Mouse (Mus musculus) limb, embryonic 15.5 days (tissue): ENCODE data around the gene E130218I03Rik. TPM values are rescaled to one million over a fixed set of nuclear protein-coding genes. Genes with fewer than 3 reads are reported as not detected.

ENCODE experiments used
- ATAC-seq: fragments of 200-750 bp; cut with Nextera tagmentation; 2 replicates; pipeline ENCODE4 v1.8.0; 2017; ENCODE audit warnings: low read depth, moderate TSS enrichment; ENCODE audit not compliant: insufficient number of reproducible peaks, low FRiP score, low TSS enrichment
- H3K27ac ChIP-seq: fragments of 300-500 bp; sonication (generic); 2 replicates; pipeline ENCODE4 v1.5.1; 2015; ENCODE audit warnings: moderate library complexity, mild to moderate bottlenecking, inconsistent platforms
- H3K27me3 ChIP-seq: fragments of 300-500 bp; sonication (generic); 2 replicates; pipeline ENCODE4 v1.6.1; 2015; ENCODE audit warnings: inconsistent platforms
- H3K36me3 ChIP-seq: fragments of 300-500 bp; sonication (generic); 2 replicates; pipeline ENCODE4 v1.6.1; 2015; ENCODE audit warnings: inconsistent platforms
- H3K4me1 ChIP-seq: fragments of 300-500 bp; sonication (generic); 2 replicates; pipeline ENCODE4 v1.6.1; 2015; ENCODE audit warnings: inconsistent platforms
- H3K4me2 ChIP-seq: fragments of 300-500 bp; sonication (generic); 2 replicates; pipeline ENCODE4 v1.6.1; 2015; ENCODE audit warnings: mild to moderate bottlenecking, inconsistent platforms
- H3K4me3 ChIP-seq: fragments of 300-500 bp; sonication (generic); 2 replicates; pipeline ENCODE4 v1.5.1; 2015; ENCODE audit warnings: mild to moderate bottlenecking, inconsistent platforms
- H3K9ac ChIP-seq: fragments of 300-500 bp; sonication (generic); 2 replicates; pipeline ENCODE4 v1.6.1; 2015; ENCODE audit warnings: inconsistent platforms
- H3K9me3 ChIP-seq: fragments of 300-500 bp; sonication (generic); 2 replicates; pipeline ENCODE4 v1.6.1; 2016; ENCODE audit warnings: inconsistent platforms
- WGBS: fragments of 180-500 bp; shearing (Covaris S2); methylation state at CpG from one replicate; pipeline ENCODE4 v1.1.7; 2015; 5-methylcytosine and 5-hydroxymethylcytosine counted together
- polyA plus RNA-seq: library from polyadenylated mRNA; unstranded; fragments of >200 nt; fragmentation: Nextera tagmentation; extraction: Ambion mirVana; gene quantifications from 2 replicates; pipeline ENCODE4 v1.2.1, GENCODE M21; 2015

Gene E130218I03Rik
- polyA plus RNA-seq, 1 experiment from 2014 or later = 0.22 TPM

DNA sequence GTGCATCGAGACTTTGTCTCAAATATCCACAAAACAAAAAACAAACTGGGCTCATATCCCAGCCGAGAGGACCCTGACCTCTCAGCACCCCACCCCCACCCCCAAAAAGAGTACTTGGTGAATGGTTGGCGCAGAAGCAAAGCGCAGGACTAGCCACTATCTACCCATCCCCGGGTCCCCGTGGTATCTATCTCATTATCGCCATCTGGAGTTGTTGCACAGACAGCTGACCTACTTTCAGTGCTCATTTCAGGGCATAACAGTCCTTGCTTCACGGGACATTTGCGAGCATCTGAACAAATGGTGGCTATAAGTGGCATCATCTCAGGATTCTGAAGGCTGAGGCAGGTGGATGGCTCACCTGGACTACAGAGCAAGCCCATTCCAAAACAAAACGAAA is 4.8 kb upstream of the E130218I03Rik start:
- peak overlapping the region; percentile 50 for H3K4me2 ChIP-seq
- no peak for ATAC-seq
- no peaks in the 10 kb centered on the region for H3K36me3 ChIP-seq
- peaks cover 17% of the 10 kb centered on the region for H3K4me1 ChIP-seq
- H3K4me3 ChIP-seq = peak overlapping the region; percentile 35
- peaks cover 17% of the 10 kb centered on the region for H3K27me3 ChIP-seq
- no peak overlapping the region for H3K9ac ChIP-seq
- H3K27ac ChIP-seq = no peak overlapping the region
- no peaks in the 10 kb centered on the region for H3K9me3 ChIP-seq
- WGBS = 13% methylated on average over 10 of the region's 10 CpGs

GRCm38 (mm10) chr4:134245148-134245843 is 1.8 kb downstream of the E130218I03Rik start, which contains the start of gene Zfp593:
Gene Zfp593 (minus strand): TSS chr4:134245592.
- H3K4me1 ChIP-seq = peaks cover 30% of the 10 kb centered on the region
- peak within 1 kb of the TSS; percentile 89 for H3K4me2 ChIP-seq
- peaks cover 41% of the 10 kb centered on the region for H3K27me3 ChIP-seq
- no peak within 1 kb of the TSS for H3K27ac ChIP-seq
- WGBS = under 1% methylated on average over 60 of the region's 60 CpGs
- H3K9ac ChIP-seq = peak within 1 kb of the TSS; percentile 71
- H3K9me3 ChIP-seq = no peaks in the 10 kb centered on the region
- H3K4me3 ChIP-seq = peak within 1 kb of the TSS; percentile 88
- H3K36me3 ChIP-seq = no peaks in the 10 kb centered on the region
- peak; percentile 65 for ATAC-seq

DNA sequence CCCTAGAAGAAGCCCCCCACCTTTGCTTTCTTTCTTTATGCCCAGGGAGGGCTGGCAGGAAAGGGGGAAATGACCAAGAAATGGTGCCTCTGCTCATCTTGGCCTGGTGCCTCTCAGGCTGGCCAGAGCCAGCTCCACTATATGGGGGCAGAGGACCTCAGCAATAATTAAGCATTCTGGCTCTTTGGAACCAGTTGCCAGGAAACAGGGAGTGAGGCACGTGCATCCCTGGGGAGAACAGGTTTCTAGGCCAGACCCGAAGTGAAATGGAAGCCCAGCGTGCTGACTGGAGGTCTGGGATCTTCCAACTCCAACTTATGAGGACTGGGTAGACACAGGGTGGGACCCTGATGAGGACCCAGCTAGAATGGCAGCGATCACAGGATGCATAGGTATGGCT is 2.8 kb downstream of the E130218I03Rik start:
- 49% methylated on average over 4 of the region's 4 CpGs for WGBS
- ATAC-seq = no peak
- Histone ChIP-seq H3K27ac (no peak overlapping the region), H3K4me3 (no peak overlapping the region), H3K27me3 (peaks cover 51% of the 10 kb centered on the region), H3K36me3 (no peaks in the 10 kb centered on the region), H3K4me2 (no peak overlapping the region), H3K9me3 (no peaks in the 10 kb centered on the region), H3K9ac (no peak overlapping the region), H3K4me1 (peaks cover 40% of the 10 kb centered on the region)

GRCm38 (mm10) chr4:134246719-134247258 is 3.3 kb downstream of the E130218I03Rik start, which contains the start of gene Gm30191:
Gene Gm30191 (plus strand): TSS chr4:134246935.
- Histone ChIP-seq H3K9me3 (no peaks in the 10 kb centered on the region), H3K36me3 (no peaks in the 10 kb centered on the region), H3K4me3 (peak within 1 kb of the TSS; percentile 88), H3K4me2 (peak within 1 kb of the TSS; percentile 89), H3K27me3 (peaks cover 56% of the 10 kb centered on the region), H3K9ac (0 out of 2 replicates have a peak within 1 kb of the TSS, but pooled peaks have one; percentile 71), H3K27ac (no peak within 1 kb of the TSS), H3K4me1 (peaks cover 45% of the 10 kb centered on the region)
- no peak for ATAC-seq
- WGBS = 68% methylated on average over 7 of the region's 7 CpGs

DNA sequence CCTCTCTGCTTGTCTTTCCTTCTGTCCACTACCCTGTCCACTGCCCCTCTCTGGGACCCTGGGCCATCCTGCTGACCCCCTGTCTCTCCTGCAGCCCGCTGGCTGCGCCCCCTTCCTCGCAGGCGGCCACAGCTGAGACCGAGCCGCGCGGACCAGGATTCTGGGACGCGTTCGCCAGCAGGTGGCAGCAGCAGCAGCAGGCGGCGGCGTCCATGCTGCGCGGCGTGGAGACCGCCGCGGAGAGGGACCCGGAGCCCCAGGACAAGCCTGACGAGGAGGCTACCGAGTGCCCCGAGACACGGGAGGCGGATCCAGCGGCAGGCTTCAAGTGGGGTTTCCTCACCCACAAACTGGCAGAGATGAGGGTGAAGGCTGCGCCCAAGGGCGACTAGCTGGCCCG is 6.2 kb downstream of the E130218I03Rik start:
- 1% methylated on average over 30 of the region's 30 CpGs for WGBS
- ATAC-seq = no peak
- no peaks in the 10 kb centered on the region for H3K36me3 ChIP-seq
- H3K9ac ChIP-seq = peak overlapping the region; percentile 15; the same call in 1 of the 2 replicates
- H3K27ac ChIP-seq = no peak overlapping the region
- H3K27me3 ChIP-seq = peaks cover 85% of the 10 kb centered on the region
- H3K4me2 ChIP-seq = peak overlapping the region; percentile 96
- peak overlapping the region; percentile 52 for H3K4me3 ChIP-seq
- H3K9me3 ChIP-seq = no peaks in the 10 kb centered on the region
- H3K4me1 ChIP-seq = peaks cover 60% of the 10 kb centered on the region

- Histone ChIP-seq H3K4me1 (peaks cover 56% of the 10 kb centered on the region), H3K27me3 (peaks cover 91% of the 10 kb centered on the region), H3K4me2 (peak overlapping the region; percentile 96), H3K9ac (peak overlapping the region; percentile 15; the same call in 1 of the 2 replicates), H3K27ac (no peak overlapping the region), H3K4me3 (peak overlapping the region; percentile 52), H3K36me3 (no peaks in the 10 kb centered on the region), H3K9me3 (no peaks in the 10 kb centered on the region)
- WGBS = 8% methylated on average over 27 of the region's 27 CpGs
- no peak for ATAC-seq
Observed at GRCm38 (mm10) chr4:134250116-134250929, 6.9 kb downstream of the E130218I03Rik start.

GRCm38 (mm10) chr4:134250930-134251240 is 7.4 kb downstream of the E130218I03Rik start:
- H3K4me2 ChIP-seq = peak overlapping the region; percentile 96
- peaks cover 55% of the 10 kb centered on the region for H3K4me1 ChIP-seq
- H3K27ac ChIP-seq = no peak overlapping the region
- H3K36me3 ChIP-seq = no peaks in the 10 kb centered on the region
- H3K9ac ChIP-seq = 0 out of 2 replicates have a peak overlapping the region, but pooled peaks have one; percentile 37
- no peak for ATAC-seq
- H3K27me3 ChIP-seq = peaks cover 95% of the 10 kb centered on the region
- 13% methylated on average over 10 of the region's 10 CpGs for WGBS
- H3K4me3 ChIP-seq = peak overlapping the region; percentile 52
- no peaks in the 10 kb centered on the region for H3K9me3 ChIP-seq

- under 1% methylated on average over 91 of the region's 91 CpGs for WGBS
- Histone ChIP-seq H3K27me3 (peaks cover 95% of the 10 kb centered on the region), H3K36me3 (no peaks in the 10 kb centered on the region), H3K27ac (no peak overlapping the region), H3K9me3 (no peaks in the 10 kb centered on the region), H3K4me3 (peak overlapping the region; percentile 52), H3K9ac (peak overlapping the region; percentile 37; the same call in 1 of the 2 replicates), H3K4me1 (peaks cover 56% of the 10 kb centered on the region), H3K4me2 (peak overlapping the region; percentile 96)
- peak; percentile 11; the same call in 1 of the 2 replicates for ATAC-seq
Observed at GRCm38 (mm10) chr4:134251241-134252130, 8.0 kb downstream of the E130218I03Rik start.

DNA sequence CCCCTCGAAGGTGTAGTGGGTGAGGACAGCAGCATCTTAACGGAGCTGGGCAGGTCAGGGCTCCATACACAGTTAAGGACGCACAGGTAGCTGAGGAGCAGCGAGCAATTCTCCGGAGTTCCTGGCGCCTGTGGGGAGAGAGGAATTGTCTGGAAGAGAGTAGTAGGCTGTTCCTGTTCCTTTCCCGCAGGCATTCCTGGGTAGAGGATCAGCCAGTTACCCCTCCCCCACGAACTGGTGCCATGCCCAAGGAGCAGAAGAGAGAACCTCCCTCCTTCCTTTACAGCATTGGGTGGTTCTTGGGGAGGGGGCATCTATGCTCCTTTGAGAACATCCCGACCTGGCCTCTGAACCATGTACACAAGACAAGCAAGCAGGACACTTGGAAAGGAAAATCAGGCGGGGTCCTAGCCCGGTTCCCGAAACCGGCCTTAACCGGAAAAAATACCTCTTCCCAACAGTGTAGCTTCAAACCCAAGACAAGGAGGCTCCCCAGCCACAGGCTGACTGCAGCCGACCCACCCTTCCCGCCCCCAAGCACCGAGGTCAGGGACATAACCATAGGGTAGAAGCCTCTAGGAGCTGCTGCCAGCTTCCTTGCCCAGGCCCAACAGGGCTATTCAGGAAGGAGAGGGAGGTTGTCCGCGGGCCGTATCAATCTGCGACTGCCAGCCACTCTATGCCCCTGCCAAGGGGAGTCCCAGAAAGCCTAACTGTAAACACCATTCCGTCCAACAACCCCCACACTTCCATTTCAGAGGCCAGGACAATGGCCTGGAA is 8.9 kb downstream of the E130218I03Rik start:
- Histone ChIP-seq H3K4me3 (peak overlapping the region; percentile 52), H3K36me3 (no peaks in the 10 kb centered on the region), H3K4me2 (peak overlapping the region; percentile 96), H3K27me3 (peaks cover 90% of the 10 kb centered on the region), H3K27ac (no peak overlapping the region), H3K4me1 (peaks cover 60% of the 10 kb centered on the region), H3K9ac (no peak overlapping the region), H3K9me3 (no peaks in the 10 kb centered on the region)
- 12% methylated on average over 22 of the region's 22 CpGs for WGBS
- ATAC-seq = no peak

- H3K36me3 ChIP-seq = no peaks in the 10 kb centered on the region
- H3K4me3 ChIP-seq = peak overlapping the region; percentile 52
- peak overlapping the region; percentile 19 for H3K4me2 ChIP-seq
- no peak overlapping the region for H3K27ac ChIP-seq
- no peak overlapping the region for H3K9ac ChIP-seq
- H3K27me3 ChIP-seq = peaks cover 82% of the 10 kb centered on the region
- WGBS = 23% methylated on average over 15 of the region's 15 CpGs
- peaks cover 65% of the 10 kb centered on the region for H3K4me1 ChIP-seq
- H3K9me3 ChIP-seq = no peaks in the 10 kb centered on the region
- no peak for ATAC-seq
Observed at GRCm38 (mm10) chr4:134252911-134253721, 9.7 kb downstream of the E130218I03Rik start.
